Mouse (Mus musculus): ENCODE data around the gene Sntb2. TPM values are rescaled to one million over a fixed set of nuclear protein-coding genes. Genes with fewer than 3 reads are reported as not detected.
A peak's percentile ranks its signal among the peaks of the same experiment; 100 is the strongest.

The Sntb2 gene
- total RNA-seq, 2 experiments from 2014 or later: 0.26 to 0.52 TPM

- peak; percentile 95 for ATAC-seq (replicated peaks; ENCODE audit: low FRiP score, low TSS enrichment, poor library complexity, severe bottlenecking)
Measured at GRCm38 (mm10) chr8:107065511-107066496, 130.3 kb downstream of the Sntb2 start, which contains the start of gene Tmed6. Gene Tmed6 (minus strand): TSS chr8:107065644.

Other genes starting within 250 kb of the Sntb2 start
- gene Has3, start 65.5 kb upstream of the Sntb2 start, total RNA-seq (2014; fragmentation: Nextera tagmentation): 0.17 TPM in 1 of 2 replicates, not detected in the other
- 0.66 TPM in 1 of 2 replicates, not detected in the other for gene Has3, start 65.5 kb upstream of the Sntb2 start, total RNA-seq (2017)
- 75.1 and 84.5 TPM in 2 replicates for gene Utp4, start 42.1 kb upstream of the Sntb2 start, total RNA-seq (2014; fragmentation: Nextera tagmentation)
- gene Utp4, start 42.1 kb upstream of the Sntb2 start, total RNA-seq (2017): 73.7 and 79.4 TPM in 2 replicates
- 36.0 and 36.8 TPM in 2 replicates for gene Vps4a, start 95.5 kb downstream of the Sntb2 start, total RNA-seq (2014; fragmentation: Nextera tagmentation)
- 25.0 and 42.5 TPM in 2 replicates for gene Vps4a, start 95.5 kb downstream of the Sntb2 start, total RNA-seq (2017)
- gene Pdf, start 112.9 kb downstream of the Sntb2 start, total RNA-seq (2014; fragmentation: Nextera tagmentation): 37.9 and 40.1 TPM in 2 replicates
- gene Pdf, start 112.9 kb downstream of the Sntb2 start, total RNA-seq (2017): 40.3 and 62.4 TPM in 2 replicates
- 19.8 and 30.3 TPM in 2 replicates for gene Cog8, start 120.9 kb downstream of the Sntb2 start, total RNA-seq (2014; fragmentation: Nextera tagmentation)
- 22.3 and 25.9 TPM in 2 replicates for gene Cog8, start 120.9 kb downstream of the Sntb2 start, total RNA-seq (2017)
- gene Nip7, start 121.1 kb downstream of the Sntb2 start, total RNA-seq (2014; fragmentation: Nextera tagmentation): 47.4 and 67.6 TPM in 2 replicates
- 34.6 and 51.7 TPM in 2 replicates for gene Nip7, start 121.1 kb downstream of the Sntb2 start, total RNA-seq (2017)
- not detected in 2 replicates for gene Tmed6, start 129.9 kb downstream of the Sntb2 start, total RNA-seq (2014; fragmentation: Nextera tagmentation)
- not detected in 2 replicates for gene Tmed6, start 129.9 kb downstream of the Sntb2 start, total RNA-seq (2017)
- gene Terf2, start 160.8 kb downstream of the Sntb2 start, total RNA-seq (2014; fragmentation: Nextera tagmentation): 48.8 and 52.7 TPM in 2 replicates
- gene Terf2, start 160.8 kb downstream of the Sntb2 start, total RNA-seq (2017): 25.6 and 39.7 TPM in 2 replicates
- gene Cyb5b, start 214.9 kb downstream of the Sntb2 start, total RNA-seq (2014; fragmentation: Nextera tagmentation): 34.9 and 35.4 TPM in 2 replicates
- 39.3 and 46.4 TPM in 2 replicates for gene Cyb5b, start 214.9 kb downstream of the Sntb2 start, total RNA-seq (2017)

All from megakaryocyte-erythroid progenitor cell, adult 5-6 weeks (primary cell).